Mouse (Mus musculus) forebrain, embryonic 11.5 days (tissue): Measurements from ENCODE around the gene Foxo3. TPM values are rescaled to one million over a fixed set of nuclear protein-coding genes. Genes with fewer than 3 reads are reported as not detected.

ENCODE experiments used
- ATAC-seq: fragments of 200-750 bp; cut with Nextera tagmentation; replicated peaks from 2 replicates; pipeline ENCODE4 v1.8.0; 2017; ENCODE audit warnings: moderate TSS enrichment; ENCODE audit not compliant: low FRiP score
- DNase-seq: peaks from one replicate; pipeline ENCODE4 v3.0.0-alpha.2; 2017; ENCODE audit warnings: low spot score
- H3K27ac ChIP-seq: fragments of 300-500 bp; sonication (generic); 2 replicates; pipeline ENCODE4 v1.5.1; 2014; ENCODE audit warnings: low read depth, low read length
- H3K27me3 ChIP-seq: fragments of 300-500 bp; sonication (generic); 2 replicates; pipeline ENCODE4 v1.6.1; 2014; ENCODE audit warnings: mild to moderate bottlenecking, low read length, mixed read lengths; ENCODE audit not compliant: control insufficient read depth, insufficient read depth
- H3K36me3 ChIP-seq: fragments of 300-500 bp; sonication (generic); 2 replicates; pipeline ENCODE4 v1.6.1; 2014; ENCODE audit warnings: mild to moderate bottlenecking, low read length, moderate library complexity, mixed read lengths; ENCODE audit not compliant: control insufficient read depth, insufficient read depth
- H3K4me1 ChIP-seq: fragments of 300-500 bp; sonication (generic); replicated peaks from 2 replicates; pipeline ENCODE4 v1.6.1; 2014; ENCODE audit warnings: low read length, mixed read lengths; ENCODE audit not compliant: control insufficient read depth, insufficient read depth
- H3K4me2 ChIP-seq: fragments of 300-500 bp; sonication (generic); 2 replicates; pipeline ENCODE4 v1.6.1; 2014; ENCODE audit warnings: low read depth, mild to moderate bottlenecking, low read length, moderate library complexity, mixed read lengths; ENCODE audit not compliant: severe bottlenecking
- H3K4me3 ChIP-seq: fragments of 300-500 bp; sonication (generic); 2 replicates; pipeline ENCODE4 v1.5.1; 2014; ENCODE audit warnings: low read depth, low read length
- H3K9ac ChIP-seq: fragments of 300-500 bp; sonication (generic); 2 replicates; pipeline ENCODE4 v1.6.1; 2014; ENCODE audit warnings: low read length
- H3K9me3 ChIP-seq: fragments of 300-500 bp; sonication (generic); 2 replicates; pipeline ENCODE4 v1.6.1; 2016; ENCODE audit warnings: low read length, mixed read lengths; ENCODE audit not compliant: control insufficient read depth
- WGBS: fragments of 180-500 bp; shearing (Covaris S2); extraction: QIAGEN DNeasy Blood & Tissue Kit; methylation state at CpG from one replicate; pipeline ENCODE4 v1.1.7; 2014; 5-methylcytosine and 5-hydroxymethylcytosine counted together
- polyA plus RNA-seq: library from polyadenylated mRNA; unstranded; fragments of >200 nt; fragmentation: Nextera tagmentation; extraction: Ambion mirVana; gene quantifications from 2 replicates; pipeline ENCODE4 v1.2.1, GENCODE M21; 2014

The Foxo3 gene
- polyA plus RNA-seq, 1 experiment from 2014 or later, result 4.2 TPM

DNA sequence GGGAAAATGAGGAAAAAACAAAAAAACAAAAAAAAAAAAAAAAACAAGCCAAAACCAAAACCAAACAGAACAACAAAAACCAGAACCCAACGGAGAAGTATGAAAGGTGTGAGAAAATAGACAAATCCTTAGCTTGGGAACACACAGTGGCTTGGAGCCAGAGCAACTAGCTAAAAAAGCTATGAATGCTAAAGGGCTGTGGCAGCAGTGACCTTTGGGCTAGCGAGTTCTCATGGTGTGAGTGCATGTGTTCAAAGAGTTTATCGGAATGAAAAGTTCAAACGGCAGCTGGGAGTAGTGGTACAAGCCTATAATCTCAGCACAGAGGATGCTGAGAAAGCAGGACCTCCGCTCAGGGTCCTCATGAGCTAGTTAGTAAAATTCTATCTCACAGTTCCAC, 12.4 kb downstream of the Foxo3 start:
- Histone ChIP-seq H3K4me3 (no peak overlapping the region), H3K36me3 (no peaks in the 10 kb centered on the region), H3K4me1 (no peaks in the 10 kb centered on the region), H3K9ac (no peak overlapping the region), H3K27me3 (no peaks in the 10 kb centered on the region), H3K27ac (no peak overlapping the region), H3K4me2 (no peak overlapping the region), H3K9me3 (no peaks in the 10 kb centered on the region)
- WGBS, result 84% methylated on average over 5 of the region's 5 CpGs
- no peak for ATAC-seq
- DNase-seq, result no peak

- no peak for ATAC-seq
- Histone ChIP-seq H3K9me3 (no peaks in the 10 kb centered on the region), H3K4me2 (no peak overlapping the region), H3K36me3 (no peaks in the 10 kb centered on the region), H3K4me1 (no peaks in the 10 kb centered on the region), H3K4me3 (no peak overlapping the region), H3K27me3 (no peaks in the 10 kb centered on the region), H3K27ac (no peak overlapping the region), H3K9ac (no peak overlapping the region)
- DNase-seq, result no peak
- WGBS, result 87% methylated on average over 8 of the region's 8 CpGs
Measured at GRCm38 (mm10) chr10:42263701-42264100, 12.9 kb downstream of the Foxo3 start.

DNA sequence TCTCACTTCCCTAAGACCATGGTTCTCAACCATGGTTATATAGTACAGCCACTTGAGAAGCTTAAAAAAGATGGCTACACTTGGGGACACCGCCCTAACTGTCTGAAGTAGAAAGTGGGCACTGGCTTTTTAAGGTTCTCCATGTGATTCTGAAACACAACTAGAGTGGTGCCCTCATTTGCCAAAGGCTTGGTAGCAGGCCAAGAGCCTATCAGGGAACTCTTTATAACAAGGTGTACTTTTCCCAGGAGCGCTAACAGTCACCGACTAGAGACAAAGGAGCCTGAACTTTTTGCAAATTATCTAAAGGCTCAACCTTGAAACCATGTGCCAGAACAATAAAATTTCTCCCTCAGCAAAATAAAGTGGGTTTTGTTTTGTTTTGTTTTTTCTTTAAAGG, 14.5 kb downstream of the Foxo3 start:
- 93% methylated on average over 3 of the region's 3 CpGs for WGBS
- Histone ChIP-seq H3K27me3 (no peaks in the 10 kb centered on the region), H3K4me2 (no peak overlapping the region), H3K27ac (no peak overlapping the region), H3K9ac (no peak overlapping the region), H3K4me3 (no peak overlapping the region), H3K36me3 (no peaks in the 10 kb centered on the region), H3K4me1 (no peaks in the 10 kb centered on the region), H3K9me3 (no peaks in the 10 kb centered on the region)
- no peak for DNase-seq
- ATAC-seq, result no peak

DNA sequence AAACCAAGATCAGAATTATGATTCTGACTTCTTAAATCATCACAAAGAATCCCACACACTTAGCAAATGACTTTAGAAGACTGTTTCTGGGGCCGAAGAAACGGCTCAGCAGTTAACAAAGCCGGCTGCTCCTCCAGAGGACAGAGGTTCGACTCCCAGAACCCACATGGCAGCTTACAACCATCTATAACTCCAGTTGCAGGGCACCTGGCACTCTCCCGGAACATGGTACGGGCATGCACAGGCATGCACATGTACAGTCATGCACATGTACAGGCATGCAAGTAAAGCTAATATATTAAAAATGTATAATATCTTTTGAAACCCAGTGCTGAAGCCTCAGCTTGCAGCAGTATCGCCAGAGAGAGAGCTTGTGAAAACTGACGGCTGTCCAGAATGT, 15.5 kb downstream of the Foxo3 start:
- H3K36me3 ChIP-seq, result no peaks in the 10 kb centered on the region
- no peak overlapping the region for H3K27ac ChIP-seq
- 92% methylated on average over 8 of the region's 8 CpGs for WGBS

DNA sequence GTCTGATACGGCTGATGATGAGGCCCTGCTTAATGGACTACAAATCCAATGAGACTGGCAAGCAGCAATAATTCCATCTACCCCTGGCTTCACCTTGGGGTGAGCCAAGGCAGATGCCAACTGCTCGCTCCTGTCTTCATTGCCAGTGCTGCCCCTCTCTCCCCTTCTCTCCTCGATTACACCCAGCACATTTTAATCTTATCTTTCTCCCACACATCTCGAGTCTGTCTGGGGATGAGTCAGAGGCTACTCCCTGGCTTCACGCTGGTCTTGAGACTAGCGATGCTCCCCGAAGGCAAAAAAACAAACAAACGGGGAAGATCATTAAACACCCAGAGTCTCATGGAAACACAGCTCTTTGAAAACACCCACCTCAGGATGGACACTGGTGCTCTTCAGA, 16.0 kb downstream of the Foxo3 start:
- 83% methylated on average over 8 of the region's 8 CpGs for WGBS

More for the DNA sequence above, 15.5 kb downstream of the Foxo3 start:
- no peaks in the 10 kb centered on the region for H3K27me3 ChIP-seq
- ATAC-seq, result no peak
- H3K4me2 ChIP-seq, result no peak overlapping the region
- no peak for DNase-seq
- H3K9me3 ChIP-seq, result no peaks in the 10 kb centered on the region
- H3K9ac ChIP-seq, result no peak overlapping the region
- no peak overlapping the region for H3K4me3 ChIP-seq
- H3K4me1 ChIP-seq, result no peaks in the 10 kb centered on the region

DNA sequence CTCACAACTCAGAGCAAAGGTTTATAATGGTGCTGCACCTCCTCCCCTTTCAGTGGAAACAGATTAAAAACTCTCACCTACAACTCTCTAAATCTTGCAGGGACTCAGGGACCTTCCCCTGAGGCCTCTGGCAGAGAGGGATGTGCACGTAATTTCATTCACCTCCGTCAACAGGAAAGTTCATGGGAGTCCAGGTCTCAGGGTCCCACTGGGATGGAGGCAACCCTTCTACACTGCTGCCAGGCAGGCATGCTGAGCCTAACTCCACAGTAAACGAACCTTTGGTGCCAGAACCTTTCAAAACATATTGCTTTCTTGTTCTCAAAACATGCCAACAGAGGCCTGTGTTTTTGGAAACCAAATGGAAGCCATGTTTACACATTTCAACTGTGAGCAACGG, 17.0 kb downstream of the Foxo3 start:
- WGBS, result 87% methylated on average over 4 of the region's 4 CpGs
- Histone ChIP-seq H3K36me3 (no peaks in the 10 kb centered on the region), H3K27me3 (no peaks in the 10 kb centered on the region), H3K27ac (no peak overlapping the region), H3K4me2 (no peak overlapping the region), H3K4me3 (no peak overlapping the region), H3K9me3 (no peaks in the 10 kb centered on the region), H3K9ac (no peak overlapping the region), H3K4me1 (no peaks in the 10 kb centered on the region)
- DNase-seq (no peak), ATAC-seq (no peak)

More for the DNA sequence above, 16.0 kb downstream of the Foxo3 start:
- no peaks in the 10 kb centered on the region for H3K4me1 ChIP-seq
- H3K27ac ChIP-seq, result no peak overlapping the region
- no peaks in the 10 kb centered on the region for H3K36me3 ChIP-seq
- no peak for ATAC-seq
- H3K9me3 ChIP-seq, result no peaks in the 10 kb centered on the region
- DNase-seq, result no peak
- H3K4me2 ChIP-seq, result no peak overlapping the region
- no peaks in the 10 kb centered on the region for H3K27me3 ChIP-seq
- no peak overlapping the region; the same call in 1 of the 2 replicates for H3K9ac ChIP-seq
- H3K4me3 ChIP-seq, result no peak overlapping the region

DNA sequence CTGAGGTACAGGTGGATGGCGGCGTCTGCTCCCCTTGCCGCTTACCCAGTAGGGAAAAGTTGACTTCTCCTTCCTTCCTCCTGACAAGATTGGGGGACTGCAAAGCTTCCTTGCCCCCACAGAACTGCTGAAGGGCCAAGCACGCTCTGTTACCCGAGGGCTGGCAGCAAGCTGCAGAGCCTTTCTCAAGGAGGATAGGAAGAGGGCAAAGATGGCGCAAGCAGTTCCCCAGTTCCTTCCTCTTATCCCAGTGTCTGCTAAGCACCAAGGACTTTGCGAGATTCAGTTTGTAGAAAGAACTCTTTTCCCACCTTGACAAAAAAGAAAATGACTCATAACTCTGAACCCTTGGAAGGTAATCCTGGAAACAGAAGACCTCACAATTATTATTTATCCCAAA, 18.6 kb downstream of the Foxo3 start:
- Histone ChIP-seq H3K9me3 (no peaks in the 10 kb centered on the region), H3K27ac (no peak overlapping the region), H3K9ac (no peak overlapping the region), H3K4me2 (no peak overlapping the region), H3K36me3 (no peaks in the 10 kb centered on the region), H3K4me1 (no peaks in the 10 kb centered on the region), H3K27me3 (no peaks in the 10 kb centered on the region), H3K4me3 (no peak overlapping the region)
- ATAC-seq (no peak), DNase-seq (no peak)
- WGBS, result 91% methylated on average over 7 of the region's 7 CpGs

DNA sequence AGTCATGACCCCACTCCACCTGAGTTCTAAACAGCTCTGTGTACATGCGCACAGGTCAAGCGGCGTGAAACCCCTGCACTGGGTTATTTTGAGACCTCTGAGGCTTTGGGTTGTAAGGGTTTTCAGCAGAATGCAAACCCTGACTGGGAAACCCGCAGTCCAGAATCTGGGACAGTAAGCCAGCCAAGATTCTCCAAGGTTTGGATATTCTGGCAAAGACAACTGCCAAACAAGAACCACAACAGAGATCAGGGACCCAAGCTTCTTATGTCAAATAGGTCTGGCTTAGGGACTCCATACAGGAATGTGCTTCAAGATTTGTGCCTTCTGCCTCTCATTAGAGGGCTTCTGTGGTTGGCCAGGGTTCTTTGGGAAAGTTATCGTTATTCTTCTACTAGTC, 21.8 kb downstream of the Foxo3 start:
- no peak overlapping the region for H3K27ac ChIP-seq
- H3K9me3 ChIP-seq, result no peaks in the 10 kb centered on the region
- no peaks in the 10 kb centered on the region for H3K27me3 ChIP-seq
- DNase-seq, result no peak
- WGBS, result 96% methylated on average over 5 of the region's 5 CpGs
- ATAC-seq, result no peak
- no peak overlapping the region for H3K4me2 ChIP-seq
- 0 out of 2 replicates have a peak, but pooled peaks cover 1% of the 10 kb centered on the region for H3K4me1 ChIP-seq
- no peak overlapping the region for H3K9ac ChIP-seq
- H3K36me3 ChIP-seq, result no peaks in the 10 kb centered on the region
- H3K4me3 ChIP-seq, result no peak overlapping the region

- no peaks in the 10 kb centered on the region for H3K27me3 ChIP-seq
- ATAC-seq, result no peak
- H3K4me2 ChIP-seq, result no peak overlapping the region
- H3K9ac ChIP-seq, result no peak overlapping the region
- WGBS, result 51% methylated on average over 8 of the region's 8 CpGs
- H3K4me3 ChIP-seq, result no peak overlapping the region
- no peak for DNase-seq
- no peaks in the 10 kb centered on the region for H3K36me3 ChIP-seq
- no peaks in the 10 kb centered on the region for H3K9me3 ChIP-seq
- H3K4me1 ChIP-seq, result 0 out of 2 replicates have a peak, but pooled peaks cover 1% of the 10 kb centered on the region
- no peak overlapping the region for H3K27ac ChIP-seq
Measured at GRCm38 (mm10) chr10:42251749-42252323, 24.7 kb downstream of the Foxo3 start.
